Mouse (Mus musculus) bone marrow, adult 2 months (tissue): ENCODE data around the gene Agtpbp1. TPM values are rescaled to one million over a fixed set of nuclear protein-coding genes. Genes with fewer than 3 reads are reported as not detected.

ENCODE experiments used
- H3K27ac ChIP-seq: fragments of 200-500 bp; 2 replicates; pipeline ENCODE4 v1.5.1; 2012; ENCODE audit warnings: low read depth, mild to moderate bottlenecking, control low read depth, inconsistent platforms, low read length; ENCODE audit not compliant: control insufficient read depth, poor library complexity, insufficient read depth
- H3K4me1 ChIP-seq: fragments of 200-500 bp; 2 replicates; pipeline ENCODE4 v1.6.1; 2011; ENCODE audit warnings: low read length; ENCODE audit not compliant: control insufficient read depth, insufficient read depth
- H3K4me3 ChIP-seq: fragments of 200-500 bp; replicated peaks from 2 replicates; pipeline ENCODE3; 2011; ENCODE audit warnings: mild to moderate bottlenecking, low read depth, low read length, control low read depth; ENCODE audit not compliant: control insufficient read depth
- CTCF ChIP-seq: fragments of 200-500 bp; IDR thresholded peaks from 2 replicates; pipeline ENCODE4 v1.5.1; 2011; ENCODE audit warnings: low read length, control low read depth; ENCODE audit not compliant: control insufficient read depth, insufficient read depth
- POLR2A ChIP-seq: fragments of 200-500 bp; IDR thresholded peaks from 2 replicates; pipeline ENCODE4 v1.6.1; 2011; ENCODE audit warnings: low read depth, mild to moderate bottlenecking, control low read depth, low read length, borderline replicate concordance; ENCODE audit not compliant: control insufficient read depth
- WGBS: fragments of 180-500 bp; shearing (Covaris S2); methylation state at CpG from one replicate; pipeline ENCODE4 v1.1.7; 2018; 5-methylcytosine and 5-hydroxymethylcytosine counted together
- polyA plus RNA-seq: library from polyadenylated mRNA; stranded (reverse); fragments of >200 nt; gene quantifications from 2 replicates; pipeline ENCODE4 v1.2.4, GENCODE M21; 2011; ENCODE audit warnings: low replicate concordance; ENCODE audit not compliant: missing spikeins, insufficient read depth, insufficient read length

Agtpbp1 gene
- polyA plus RNA-seq, 1 experiment: 56.6 TPM

DNA sequence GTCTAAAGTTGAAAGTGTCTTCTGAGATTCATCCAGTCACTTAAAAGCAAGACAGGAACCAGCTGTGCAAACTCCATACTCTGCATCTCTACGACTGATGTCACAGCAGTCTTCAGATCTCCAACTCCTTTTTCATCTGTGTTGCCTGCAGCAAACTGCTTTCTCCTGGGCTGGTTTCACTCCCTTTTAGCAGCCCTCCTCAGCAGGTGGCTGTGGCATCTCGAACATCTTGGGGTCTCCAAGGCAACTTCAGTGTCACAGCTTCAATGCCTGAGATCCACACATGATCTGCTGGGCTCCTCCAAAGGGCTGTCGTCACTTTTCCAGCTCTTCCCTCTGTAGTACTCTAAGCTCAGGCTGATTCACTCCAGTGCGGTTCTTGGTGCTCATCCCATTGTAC lies 5.7 kb upstream of the Agtpbp1 start:
- H3K27ac ChIP-seq: no peak overlapping the region
- peaks cover 2% of the 10 kb centered on the region for H3K4me1 ChIP-seq
- H3K4me3 ChIP-seq: no peak overlapping the region
- WGBS: 90% methylated on average over 4 of the region's 4 CpGs
- TF ChIP-seq CTCF (no peak), POLR2A (no peak)

DNA sequence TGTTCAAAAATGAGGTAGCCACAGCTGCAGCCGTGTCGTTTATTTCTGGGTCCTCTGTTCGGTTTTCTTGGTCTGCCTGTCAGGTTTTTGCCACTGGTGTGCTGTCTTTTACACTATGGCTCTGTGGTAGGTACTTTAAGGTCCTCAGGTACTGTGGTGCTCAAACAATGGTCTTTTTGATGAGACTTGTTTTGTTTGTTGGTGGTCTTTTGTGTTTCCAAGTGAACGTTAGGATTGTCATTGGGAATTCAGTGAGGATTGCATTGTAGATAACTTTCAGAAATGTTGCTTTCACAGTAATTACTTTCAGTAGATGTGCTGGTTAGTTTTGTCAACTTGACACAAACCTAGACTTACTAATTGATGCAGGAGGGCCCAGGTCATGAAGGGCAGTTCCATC lies 4.6 kb upstream of the Agtpbp1 start:
- H3K4me1 ChIP-seq: peaks cover 2% of the 10 kb centered on the region
- 84% methylated on average over 4 of the region's 4 CpGs for WGBS

DNA sequence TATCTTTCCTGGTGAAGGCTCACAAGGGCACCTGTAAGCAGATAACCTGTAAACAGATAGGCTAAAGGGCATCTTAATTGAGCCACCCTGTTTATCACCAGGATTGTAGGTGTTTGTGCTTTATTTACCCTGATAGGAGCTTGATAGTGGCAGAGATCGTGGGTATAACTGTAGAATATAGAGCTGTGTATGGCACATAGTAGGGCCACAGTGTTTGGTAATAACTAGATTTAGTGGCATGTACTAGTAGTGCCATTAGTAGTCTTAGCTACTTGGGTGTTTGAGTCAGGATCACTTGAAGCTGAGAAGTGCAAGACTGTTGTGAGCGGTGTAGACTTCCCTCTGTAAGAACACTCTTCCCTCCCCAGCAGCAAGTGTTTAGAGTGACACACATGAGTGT lies 2.2 kb upstream of the Agtpbp1 start:
- Histone ChIP-seq H3K27ac (no peak overlapping the region), H3K4me1 (peaks cover 2% of the 10 kb centered on the region), H3K4me3 (no peak overlapping the region)
- WGBS: 89% methylated on average over 2 of the region's 2 CpGs
- TF ChIP-seq POLR2A (no peak), CTCF (no peak)

More for the DNA sequence above, 4.6 kb upstream of the Agtpbp1 start:
- Histone ChIP-seq H3K4me3 (no peak overlapping the region), H3K27ac (no peak overlapping the region)
- TF ChIP-seq POLR2A (no peak), CTCF (no peak)

GRCm38 (mm10) chr13:59585648-59586005 lies 600 bp upstream of the Agtpbp1 start:
- 0% methylated on average over 28 of the region's 28 CpGs for WGBS
- no peak; the same call in 1 of the 2 replicates for TF ChIP-seq POLR2A
- no peak for TF ChIP-seq CTCF
- Histone ChIP-seq H3K4me3 (peak overlapping the region; percentile 78), H3K27ac (peak overlapping the region; percentile 83), H3K4me1 (peaks cover 2% of the 10 kb centered on the region)

GRCm38 (mm10) chr13:59584481-59584880 lies 546 bp downstream of the Agtpbp1 start:
- peak overlapping the region; percentile 33 for H3K27ac ChIP-seq
- WGBS: 2% methylated on average over 9 of the region's 9 CpGs
- peaks cover 2% of the 10 kb centered on the region for H3K4me1 ChIP-seq
- H3K4me3 ChIP-seq: peak overlapping the region; percentile 57
- TF ChIP-seq POLR2A (no peak), CTCF (no peak)

- Histone ChIP-seq H3K4me1 (no peaks in the 10 kb centered on the region; the same call in 1 of the 2 replicates), H3K4me3 (no peak overlapping the region), H3K27ac (no peak overlapping the region)
- peak; percentile 41 for TF ChIP-seq CTCF
- no peak for TF ChIP-seq POLR2A
- 94% methylated on average over 4 of the region's 4 CpGs for WGBS
Observed at GRCm38 (mm10) chr13:59580954-59581353, 4.1 kb downstream of the Agtpbp1 start.

- Histone ChIP-seq H3K27ac (no peak overlapping the region), H3K4me3 (no peak overlapping the region), H3K4me1 (no peaks in the 10 kb centered on the region)
- 88% methylated on average over 2 of the region's 2 CpGs for WGBS
- TF ChIP-seq POLR2A (no peak), CTCF (no peak)
Observed at GRCm38 (mm10) chr13:59572549-59572948, 12.5 kb downstream of the Agtpbp1 start.

DNA sequence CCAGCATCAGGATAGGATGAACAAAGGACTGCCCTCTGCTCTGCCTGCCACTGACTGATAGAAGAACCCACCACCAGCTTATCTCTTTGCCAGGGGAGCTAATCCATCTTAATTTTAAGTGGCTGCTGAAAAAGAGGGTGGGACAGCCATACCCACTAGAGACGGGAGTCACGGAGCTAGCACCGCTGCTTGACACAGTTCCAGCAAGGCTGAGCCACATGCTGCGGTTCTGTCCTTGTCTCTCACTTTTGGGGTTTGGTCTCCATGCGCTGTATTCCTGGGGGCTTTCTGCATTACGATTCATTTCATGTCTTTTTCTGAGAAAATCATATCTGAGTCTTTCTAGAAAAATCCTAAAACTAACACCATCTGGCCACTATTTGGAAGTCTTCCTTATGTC lies 13.9 kb downstream of the Agtpbp1 start:
- 80% methylated on average over 6 of the region's 6 CpGs for WGBS
- no peak overlapping the region for H3K4me3 ChIP-seq
- no peaks in the 10 kb centered on the region for H3K4me1 ChIP-seq
- TF ChIP-seq CTCF: no peak
- TF ChIP-seq POLR2A: no peak
- H3K27ac ChIP-seq: no peak overlapping the region

DNA sequence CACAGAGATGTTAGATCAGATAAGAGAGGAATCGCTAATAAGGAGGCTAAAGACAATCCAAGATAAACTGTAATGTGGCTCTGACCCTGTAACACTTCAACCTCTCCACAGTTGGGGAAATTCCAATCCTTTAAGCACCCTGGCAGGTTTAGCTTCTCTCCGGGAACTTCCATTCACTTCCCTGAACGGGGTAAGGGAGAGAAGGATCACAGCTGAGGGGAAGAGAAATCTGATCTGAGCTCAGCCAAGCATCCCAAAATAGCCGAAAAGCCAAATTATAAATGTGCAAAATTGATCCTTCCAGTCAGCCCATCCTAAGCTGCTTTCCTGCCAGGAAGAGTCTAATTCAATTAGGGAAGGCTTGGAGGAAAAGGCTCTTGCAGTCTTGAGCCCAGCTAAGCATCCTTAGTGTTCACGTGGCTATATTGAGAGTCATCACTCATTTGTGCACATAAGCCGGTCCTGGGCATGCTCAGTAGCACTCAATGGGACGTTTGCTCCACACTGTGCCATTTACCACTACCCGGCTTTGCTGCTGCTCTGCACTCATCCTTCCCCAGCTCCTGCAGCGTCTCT lies 19.0 kb downstream of the Agtpbp1 start:
- TF ChIP-seq CTCF: no peak
- no peak for TF ChIP-seq POLR2A
- WGBS: 74% methylated on average over 9 of the region's 9 CpGs
- Histone ChIP-seq H3K4me3 (no peak overlapping the region), H3K4me1 (no peaks in the 10 kb centered on the region; the same call in 1 of the 2 replicates), H3K27ac (no peak overlapping the region)
